Mouse (Mus musculus) cerebellum, adult (tissue): ENCODE measurements around the gene Pla2g5.

Experiments used
- ATAC-seq: cut with Nextera tagmentation; 2 replicates; pipeline ENCODE4 v1.9.2; 2017; ENCODE audit warnings: mild to moderate bottlenecking, moderate library complexity, mixed read lengths; ENCODE audit not compliant: insufficient number of reproducible peaks, low FRiP score, low TSS enrichment

Gene Pla2g5

GRCm38 (mm10) chr4:138754432-138754831 is 108.8 kb downstream of the Pla2g5 start:
- no peak for ATAC-seq

- no peak for ATAC-seq
Observed at GRCm38 (mm10) chr4:138753608-138754007, 109.7 kb downstream of the Pla2g5 start.

- no peak for ATAC-seq
Observed at GRCm38 (mm10) chr4:138752603-138753002, 110.7 kb downstream of the Pla2g5 start.
